Comparison of ENCODE assay signal across 15 mouse cellular contexts in genomic region chr4:57171817-57172216, GRCm38 (mm10). TPM values are rescaled to one million over a fixed set of nuclear protein-coding genes. Genes with fewer than 3 reads are reported as not detected.
DNase-seq lines count a peak whose midpoint lies in the region; ATAC-seq lines count a peak whose summit lies in the region.
"Had no signal": no experiment of that assay in that cellular context is flagged by ENCODE, and none has a peak within 500 bp of the region (broad histone marks: within the 10 kb centered on the region; RNA-seq: fewer than 3 reads in every experiment).

No protein-coding gene starts in this region.

- H3K9ac ChIP-seq in embryonic facial prominence, embryonic 14.5 days (ENCODE audit: low read depth, low read length), result no peak overlapping the region
- H3K9ac ChIP-seq: embryonic facial prominence, embryonic 15.5 days; liver, embryonic 15.5 days had no signal

- ATAC-seq in embryonic facial prominence, embryonic 14.5 days (ENCODE audit: low read depth), result no peak; the same call in 1 of the 2 replicates
- ATAC-seq in megakaryocyte, adult 5-6 weeks (ENCODE audit: poor library complexity, severe bottlenecking), result no peak

- no peaks in the 10 kb centered on the region for H3K9me3 ChIP-seq in embryonic facial prominence, embryonic 14.5 days (ENCODE audit: control insufficient read depth, low read length)
- no peaks in the 10 kb centered on the region for H3K9me3 ChIP-seq in embryonic facial prominence, embryonic 10.5 days
- H3K9me3 ChIP-seq: embryonic facial prominence, embryonic 15.5 days; liver, embryonic 15.5 days had no signal

- H3K4me1 ChIP-seq in embryonic facial prominence, embryonic 14.5 days (ENCODE audit: control insufficient read depth, insufficient read depth, low read length), result peaks cover 10% of the 10 kb centered on the region
- peaks cover 15% of the 10 kb centered on the region for H3K4me1 ChIP-seq in embryonic facial prominence, embryonic 10.5 days

- H3K4me3 ChIP-seq in embryonic facial prominence, embryonic 14.5 days (ENCODE audit: low read depth, low read length), result no peak overlapping the region
- no peak overlapping the region for H3K4me3 ChIP-seq in embryonic facial prominence, embryonic 10.5 days
- H3K4me3 ChIP-seq: embryonic facial prominence, embryonic 15.5 days; left cerebral cortex, adult 2 months; liver, embryonic 15.5 days had no signal

- no peak overlapping the region for H3K27ac ChIP-seq in embryonic facial prominence, embryonic 14.5 days (replicated peaks; ENCODE audit: low read depth, low read length)
- no peak overlapping the region for H3K27ac ChIP-seq in embryonic facial prominence, embryonic 10.5 days (replicated peaks)
- H3K27ac ChIP-seq: embryonic facial prominence, embryonic 15.5 days; liver, embryonic 15.5 days had no signal

- WGBS in embryonic facial prominence, embryonic 14.5 days, result 58% methylated on average over 5 of the region's 5 CpGs
- 86% methylated on average over 5 of the region's 5 CpGs for WGBS in embryonic facial prominence, embryonic 10.5 days

- H3K4me2 ChIP-seq in embryonic facial prominence, embryonic 14.5 days (ENCODE audit: low read depth, low read length), result no peak overlapping the region
- H3K4me2 ChIP-seq: embryonic facial prominence, embryonic 15.5 days; liver, embryonic 15.5 days had no signal

- peak; percentile 73 for DNase-seq in embryonic facial prominence, embryonic 14.5 days (ENCODE audit: low spot score)
- no peak for DNase-seq in embryonic facial prominence, embryonic 10.5 days (ENCODE audit: low spot score)
- peak; percentile 22 for DNase-seq in layer of hippocampus, adult 9-10 months (ENCODE audit: low spot score)
- no peak for DNase-seq in layer of hippocampus, postnatal 10 days (ENCODE audit: low spot score in 2 of 2)
- DNase-seq in heart, adult 9 months (ENCODE audit: low spot score in 2 of 2), result peak; percentile 27 to 48
- DNase-seq in kidney, postnatal 10 days, result peak; percentile 26
- no peak for DNase-seq in cerebellum, adult 8-10 months
- DNase-seq: adrenal gland, postnatal 25 days; cerebellum, adult 9-10 months; midbrain, embryonic 14.5 days; thymus, postnatal 36 days had no signal

- no peaks in the 10 kb centered on the region for H3K27me3 ChIP-seq in embryonic facial prominence, embryonic 14.5 days (replicated peaks; ENCODE audit: control insufficient read depth, insufficient read depth, low read length)
- no peaks in the 10 kb centered on the region for H3K27me3 ChIP-seq in embryonic facial prominence, embryonic 10.5 days (replicated peaks; ENCODE audit: low read depth, poor library complexity, severe bottlenecking)
- H3K27me3 ChIP-seq: embryonic facial prominence, embryonic 15.5 days had no signal

- no peaks in the 10 kb centered on the region for H3K36me3 ChIP-seq in embryonic facial prominence, embryonic 14.5 days (ENCODE audit: control insufficient read depth, insufficient read depth, low read length)
- H3K36me3 ChIP-seq in embryonic facial prominence, embryonic 10.5 days (replicated peaks), result no peaks in the 10 kb centered on the region
- H3K36me3 ChIP-seq: embryonic facial prominence, embryonic 15.5 days; liver, embryonic 15.5 days had no signal

RNA-seq across cellular contexts. Expression of gene Epb41l4b, which starts 28.6 kb away (rescaled TPM):
- polyA plus RNA-seq in embryonic facial prominence, embryonic 14.5 days (2014; fragmentation: Nextera tagmentation; extraction: Ambion mirVana), result 4.8 and 5.2 TPM in 2 replicates
- 1.2 and 1.4 TPM in 2 replicates for polyA plus RNA-seq in embryonic facial prominence, embryonic 10.5 days (2016; fragmentation: Nextera tagmentation; extraction: Ambion mirVana)
- total RNA-seq in layer of hippocampus, postnatal 10 days (2021), result 10 to 100 TPM in 1 of 2 experiments, 1 to 10 TPM in 1; 9.3 to 12.7 TPM
- total RNA-seq in megakaryocyte, adult 5-6 weeks (2015), result 2.8 and 3.4 TPM in 2 replicates
- 2.9 and 4.1 TPM in 2 replicates for total RNA-seq in megakaryocyte, adult 5-6 weeks (2017)

Comparison
In these comparisons a context has a peak if more than half of its experiments do, and no peak if none do; other contexts are left out.
1. DNase-seq: peak in embryonic facial prominence, embryonic 14.5 days (single experiment), layer of hippocampus, adult 9-10 months (single experiment), heart, adult 9 months (2 of 2) and kidney, postnatal 10 days (single experiment); none in embryonic facial prominence, embryonic 10.5 days (single experiment), layer of hippocampus, postnatal 10 days (0 of 2) and cerebellum, adult 8-10 months (single experiment).